Mouse (Mus musculus) cerebellum, adult (tissue): Measurements from ENCODE around the gene Nptx2.

Experiments used
- ATAC-seq: cut with Nextera tagmentation; 2 replicates; pipeline ENCODE4 v1.9.2; 2017; ENCODE audit warnings: mild to moderate bottlenecking, moderate library complexity, mixed read lengths; ENCODE audit not compliant: insufficient number of reproducible peaks, low FRiP score, low TSS enrichment

The Nptx2 gene

GRCm38 (mm10) chr5:144545653-144546422, at the start of gene Nptx2:
TSS of gene Nptx2 (plus strand) at chr5:144545902.
- peak; percentile 26; the same call in 1 of the 2 replicates for ATAC-seq

DNA sequence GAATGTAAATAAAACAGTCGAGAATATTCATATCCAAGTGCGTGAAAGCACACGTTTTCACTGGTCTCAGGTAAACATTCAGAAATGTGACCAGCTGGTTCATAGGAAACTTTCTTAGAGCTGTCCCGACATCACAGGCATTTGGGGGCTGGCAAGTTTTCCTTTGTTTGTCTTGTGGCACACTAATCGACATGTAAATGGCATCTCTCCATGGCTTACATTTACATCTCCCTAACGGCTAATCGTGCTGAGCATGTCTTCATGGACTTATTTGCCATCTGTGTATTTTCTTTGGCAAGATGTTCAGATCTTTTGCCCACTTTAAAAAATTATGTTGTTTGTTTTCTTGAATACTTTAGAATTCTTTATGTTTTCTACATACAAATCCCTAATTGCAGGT, 49.2 kb upstream of the Nptx2 start:
- ATAC-seq = no peak

DNA sequence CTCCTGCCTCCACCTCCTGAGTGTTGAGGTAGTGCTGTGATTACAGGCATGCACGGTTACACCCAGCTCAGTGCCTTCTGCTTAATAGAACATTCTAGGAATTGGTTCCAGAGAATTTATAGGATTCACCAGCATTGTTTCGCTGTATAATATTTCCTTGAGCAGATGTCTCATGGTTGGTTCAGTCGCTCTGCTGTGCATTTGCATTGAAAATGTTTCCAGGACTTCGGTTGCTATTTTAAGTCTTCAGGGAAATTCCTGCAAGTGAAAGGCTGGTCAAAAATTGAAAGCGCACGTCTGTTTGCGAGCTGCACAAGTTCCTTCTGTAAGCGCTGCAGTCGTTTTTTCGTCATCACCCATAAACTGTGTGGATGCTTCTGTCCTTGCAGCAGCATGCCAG, 41.5 kb upstream of the Nptx2 start:
- no peak for ATAC-seq

DNA sequence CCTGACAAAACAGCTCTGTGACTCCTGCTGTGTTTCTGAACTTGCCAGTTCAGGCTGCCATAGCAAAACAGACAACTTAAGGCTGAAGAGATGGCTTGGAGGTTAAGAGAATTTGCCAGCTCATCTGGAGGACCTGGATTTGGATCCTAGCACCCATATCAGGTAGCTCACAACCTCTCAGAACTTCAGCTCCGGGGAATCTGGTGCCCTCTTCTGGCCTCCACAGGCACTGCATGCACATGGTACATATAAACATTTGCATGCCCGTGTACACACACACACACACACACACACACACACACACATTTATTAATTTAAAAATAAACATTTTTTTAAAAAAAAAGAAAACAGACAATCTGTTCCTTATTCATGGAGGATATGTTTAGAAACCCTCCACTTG, 40.0 kb upstream of the Nptx2 start:
- ATAC-seq = no peak

- no peak for ATAC-seq
Measured at GRCm38 (mm10) chr5:144506156-144506555, 39.5 kb upstream of the Nptx2 start.

DNA sequence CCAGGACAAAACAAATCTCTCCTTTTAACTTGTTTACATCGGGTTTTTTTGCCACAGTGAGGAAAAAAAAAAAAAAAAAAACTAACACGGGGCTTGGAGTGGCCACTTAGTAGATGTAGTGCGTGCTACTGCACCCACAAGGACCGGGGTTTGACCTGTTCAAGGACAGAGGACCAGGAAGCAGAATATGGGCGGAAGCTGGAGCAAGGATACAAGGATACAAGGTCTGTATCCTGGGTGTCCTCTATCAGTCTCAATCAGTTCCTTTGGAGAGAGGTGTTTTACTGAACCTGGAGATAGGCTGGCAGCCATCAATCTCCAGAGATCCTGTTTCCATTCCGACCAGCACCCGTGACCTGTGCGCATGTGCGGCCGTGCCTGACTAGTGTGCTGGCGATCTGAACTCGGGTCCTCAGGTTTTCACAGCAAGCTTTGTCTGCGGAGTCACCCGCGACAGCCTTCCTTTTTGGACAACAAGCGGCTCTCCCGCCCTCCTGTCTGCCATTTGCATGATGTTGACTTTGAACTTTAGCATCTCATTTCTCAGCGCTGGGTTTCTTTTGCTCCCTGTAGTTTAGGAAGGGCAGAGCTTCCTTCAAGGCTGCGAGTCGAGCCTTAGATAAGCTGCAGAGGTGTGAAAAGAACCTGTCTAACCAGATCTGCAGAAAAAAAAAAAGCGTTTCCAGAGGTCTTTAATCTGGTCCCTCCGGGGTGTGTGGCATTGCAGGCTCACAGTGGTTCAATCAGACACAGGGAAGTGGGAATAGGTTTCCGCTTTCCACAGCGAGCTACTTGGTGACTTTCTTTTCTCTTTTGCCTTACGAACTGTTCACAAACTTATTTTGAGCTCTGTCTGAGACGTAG, 38.8 kb upstream of the Nptx2 start:
- no peak for ATAC-seq

DNA sequence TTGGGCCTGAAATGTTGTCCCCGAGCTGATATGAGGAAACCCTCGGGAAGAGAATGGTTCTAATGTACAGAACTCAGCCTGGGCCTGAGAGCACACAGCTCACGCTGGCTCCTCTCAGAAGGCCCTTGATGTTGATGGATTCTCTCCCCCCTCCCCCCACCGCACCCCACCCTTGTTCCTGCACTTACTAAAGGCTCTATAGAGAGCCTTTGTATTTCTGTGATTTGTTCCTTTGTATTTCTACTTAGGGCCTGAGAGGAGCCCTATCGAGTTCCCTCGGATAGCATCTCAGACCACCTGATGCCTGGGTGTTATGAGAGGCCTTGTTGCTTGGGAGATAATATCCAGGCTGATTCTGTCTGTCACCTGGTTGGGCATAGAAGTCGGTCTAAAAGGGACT, 36.3 kb upstream of the Nptx2 start:
- no peak for ATAC-seq

GRCm38 (mm10) chr5:144514738-144515137, 31.0 kb upstream of the Nptx2 start:
- no peak for ATAC-seq

GRCm38 (mm10) chr5:144515241-144515640, 30.5 kb upstream of the Nptx2 start:
- no peak for ATAC-seq

DNA sequence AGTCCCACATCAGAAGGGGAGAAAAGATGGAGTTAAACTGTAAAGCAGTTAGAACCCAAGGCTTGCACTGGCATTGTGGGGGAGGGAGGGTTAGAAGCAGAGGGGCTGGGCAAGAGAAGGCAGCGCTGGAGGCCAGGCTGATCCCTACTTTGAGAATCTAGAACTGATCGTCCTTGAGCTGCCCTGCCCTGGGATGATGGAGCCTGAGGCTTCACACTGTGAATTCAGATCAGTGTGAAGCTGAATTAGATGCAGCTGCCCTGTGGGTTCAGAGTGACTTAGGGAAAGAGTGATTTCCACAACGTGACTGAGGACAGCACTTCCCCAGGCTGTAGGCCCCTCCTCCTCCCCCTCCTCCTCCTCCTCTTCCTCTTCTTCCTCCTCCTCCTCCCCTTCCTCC, 25.6 kb upstream of the Nptx2 start:
- no peak for ATAC-seq

- ATAC-seq = no peak
Measured at GRCm38 (mm10) chr5:144524774-144525173, 20.9 kb upstream of the Nptx2 start.

DNA sequence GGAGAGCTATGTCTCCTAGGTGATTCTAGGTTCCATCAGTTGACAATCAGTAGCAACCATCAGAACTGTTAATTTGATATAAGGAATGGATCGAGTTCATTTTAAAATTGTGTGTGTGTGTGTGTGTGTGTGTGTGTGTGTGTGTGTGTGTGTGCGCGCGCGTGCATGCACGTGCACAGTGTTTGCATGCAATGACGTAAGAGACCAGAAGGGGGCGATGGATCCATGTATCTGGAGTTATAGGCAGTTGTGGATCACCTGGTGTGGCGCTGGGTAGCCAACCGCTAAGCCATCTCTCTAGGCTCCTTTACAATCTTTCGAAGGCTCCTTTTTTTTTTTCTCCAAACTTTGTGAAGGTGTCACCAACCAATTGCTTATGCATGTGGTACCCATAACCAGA, 16.6 kb upstream of the Nptx2 start:
- no peak for ATAC-seq

GRCm38 (mm10) chr5:144542711-144543308, 2.9 kb upstream of the Nptx2 start:
- ATAC-seq = no peak

GRCm38 (mm10) chr5:144546423-144546995, 807 bp downstream of the Nptx2 start:
- no peak for ATAC-seq

- ATAC-seq = no peak
Measured at GRCm38 (mm10) chr5:144547333-144547878, 1.7 kb downstream of the Nptx2 start.

DNA sequence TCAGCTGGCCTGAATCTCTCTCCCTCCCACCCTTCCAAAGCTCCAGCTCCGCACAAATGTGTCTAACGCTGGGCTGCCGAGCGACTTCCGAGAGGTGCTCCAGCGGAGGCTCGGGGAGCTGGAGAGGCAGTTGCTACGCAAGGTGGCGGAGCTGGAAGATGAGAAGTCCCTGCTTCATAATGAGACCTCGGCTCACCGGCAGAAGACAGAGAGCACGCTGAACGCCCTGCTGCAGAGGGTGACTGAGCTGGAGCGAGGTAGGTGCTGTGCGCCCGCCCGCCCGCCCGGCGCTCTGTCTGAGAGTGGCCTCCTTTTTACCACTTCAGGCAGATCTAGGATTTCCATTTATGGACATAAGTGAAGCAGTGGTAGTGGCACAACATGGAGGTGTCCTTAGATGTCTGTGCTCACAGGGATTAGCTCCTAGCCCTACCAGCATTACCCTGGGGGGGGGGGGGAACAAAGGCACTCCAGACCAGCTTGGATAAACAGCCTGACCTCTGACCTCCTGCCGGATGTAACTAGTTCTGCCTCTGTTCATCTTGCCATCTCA, 2.5 kb downstream of the Nptx2 start:
- ATAC-seq = no peak

DNA sequence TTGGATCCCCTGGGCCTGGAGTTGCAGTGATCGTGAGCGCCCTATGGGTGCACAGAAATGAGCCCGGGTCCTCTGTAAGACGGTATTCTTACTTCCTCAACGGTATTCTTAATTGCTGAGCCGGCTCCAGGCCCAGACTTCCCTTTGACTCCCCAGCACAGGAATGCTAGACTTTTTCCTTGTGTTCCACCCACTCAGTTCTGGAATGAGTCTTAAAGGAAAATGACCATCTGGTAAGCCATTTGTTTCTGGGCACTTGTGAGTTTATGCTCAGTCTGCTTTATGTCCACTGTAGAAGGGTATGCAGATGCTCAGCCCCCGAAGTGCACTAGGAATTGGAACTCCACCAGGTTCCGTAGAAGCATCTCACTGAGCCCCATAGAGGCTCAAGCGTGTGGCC, 4.3 kb downstream of the Nptx2 start:
- no peak for ATAC-seq

GRCm38 (mm10) chr5:144550622-144551137, 5.0 kb downstream of the Nptx2 start:
- no peak for ATAC-seq

DNA sequence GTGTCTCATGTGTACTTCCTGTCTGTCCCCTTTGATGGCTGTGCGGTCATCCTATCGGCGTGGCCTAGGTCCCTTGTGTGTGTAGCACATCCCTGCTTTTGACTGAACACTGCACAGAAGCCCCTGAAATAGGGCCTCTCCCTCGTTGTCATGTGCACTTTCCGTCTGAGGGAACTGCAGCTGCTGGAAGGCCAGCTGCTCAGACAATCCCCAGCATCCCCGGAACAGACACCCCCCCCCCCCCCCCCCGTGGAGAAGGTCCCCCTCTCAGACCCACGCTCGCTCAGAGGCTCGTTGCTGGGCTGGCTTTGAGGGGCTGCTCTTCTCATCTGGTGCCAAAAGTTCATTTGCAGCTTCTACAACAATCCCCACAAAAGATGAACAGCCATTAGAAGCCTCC, 11.0 kb downstream of the Nptx2 start:
- no peak for ATAC-seq

GRCm38 (mm10) chr5:144557363-144557762, 11.7 kb downstream of the Nptx2 start:
- no peak for ATAC-seq
